Mouse (Mus musculus): ENCODE measurements around the gene Ube2t.

GRCm38 (mm10) chr1:135021936-135022335 is 59.6 kb downstream of the Ube2t start:
- TF ChIP-seq TAL1 (conservative IDR thresholded peaks at IDR 0.05; ENCODE audit: low read depth, low read length) (no peak), CTCF (IDR thresholded peaks at IDR 0.05; ENCODE audit: low read depth, low read length) (no peak)
